Mouse (Mus musculus) monocyte, adult 5-6 weeks (primary cell): ENCODE measurements around the gene Fbln1. TPM values are rescaled to one million over a fixed set of nuclear protein-coding genes. Genes with fewer than 3 reads are reported as not detected.

Source experiments
- ATAC-seq: fragments of 153-309, 156-312 bp; replicated peaks from 2 replicates; pipeline ENCODE4 v1.8.0; 2017; ENCODE audit warnings: mild to moderate bottlenecking; ENCODE audit not compliant: low TSS enrichment, insufficient number of reproducible peaks, severe bottlenecking, poor library complexity, low FRiP score
- total RNA-seq: library from RNA; stranded (forward); fragments of 200-1000, 200-491, 200-594 nt; gene quantifications from 3 replicates; pipeline ENCODE4 v1.2.3, GENCODE M21; 2017

Fbln1 gene
- total RNA-seq, 1 experiment from 2014 or later: not detected

DNA sequence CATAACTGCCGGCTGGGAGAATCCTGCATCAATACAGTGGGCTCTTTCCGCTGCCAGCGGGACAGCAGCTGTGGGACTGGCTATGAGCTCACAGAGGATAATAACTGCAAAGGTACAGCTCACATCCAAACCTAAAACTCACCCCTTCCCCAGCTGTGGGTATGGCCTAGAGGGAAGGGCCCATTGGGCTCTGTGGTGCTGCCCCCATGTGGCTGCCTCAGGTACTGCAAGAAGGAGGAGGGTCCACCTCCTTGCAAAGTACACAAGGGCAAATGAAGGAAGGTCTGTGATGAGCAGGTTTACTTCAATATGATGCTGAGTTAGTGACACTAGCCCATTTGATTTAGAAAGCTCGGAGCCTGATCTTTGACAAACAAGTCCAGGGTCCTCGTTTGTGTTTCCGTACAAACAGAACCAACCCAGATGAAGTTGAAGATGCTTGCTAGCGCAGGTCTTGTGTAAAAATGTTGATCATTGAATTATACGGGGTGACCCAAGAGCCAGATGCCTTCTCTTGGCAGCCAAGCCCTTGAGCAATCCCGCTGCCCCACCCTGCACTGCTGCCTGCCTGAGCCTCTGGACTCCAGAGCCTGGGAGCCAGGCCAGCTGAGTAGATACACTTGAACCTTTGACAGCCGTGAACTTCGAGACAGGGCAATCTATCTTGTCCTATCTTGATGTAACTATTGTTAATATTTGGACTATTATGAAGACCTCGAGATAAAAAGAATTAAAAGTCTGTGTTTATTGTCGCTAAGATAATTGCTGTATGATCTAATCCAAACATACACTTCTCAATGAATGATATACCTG lies 25.9 kb downstream of the Fbln1 start:
- ATAC-seq: 0 out of 2 replicates have a peak, but pooled peaks have one; percentile 35

- ATAC-seq: no peak
Observed at GRCm38 (mm10) chr15:85232256-85232535, 26.4 kb downstream of the Fbln1 start.

GRCm38 (mm10) chr15:85232543-85233250 lies 26.9 kb downstream of the Fbln1 start:
- ATAC-seq: no peak

GRCm38 (mm10) chr15:85233251-85233611 lies 27.5 kb downstream of the Fbln1 start:
- ATAC-seq: no peak

- ATAC-seq: no peak
Observed at GRCm38 (mm10) chr15:85233690-85234089, 27.9 kb downstream of the Fbln1 start.

GRCm38 (mm10) chr15:85238821-85239745 lies 33.3 kb downstream of the Fbln1 start:
- no peak for ATAC-seq

DNA sequence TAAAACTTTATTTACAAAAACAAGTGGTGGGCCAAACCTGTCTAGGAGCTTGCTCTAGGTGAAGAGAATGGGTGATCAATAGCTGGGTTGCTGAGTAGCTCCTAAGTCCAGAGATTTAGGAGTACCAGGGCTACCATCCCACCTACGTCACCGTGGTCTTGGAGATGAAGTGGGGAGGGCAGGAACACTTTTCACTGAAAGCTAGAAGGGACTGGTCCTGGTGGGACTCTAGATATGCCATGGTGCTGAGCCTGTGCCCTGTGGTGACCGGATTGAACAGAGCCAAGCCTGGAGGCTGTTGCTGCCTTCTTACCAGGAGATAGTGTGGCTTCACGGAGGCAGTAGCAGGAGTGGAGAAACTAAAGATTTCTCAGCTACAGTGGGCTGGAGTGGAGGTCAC lies 34.3 kb downstream of the Fbln1 start:
- ATAC-seq: no peak

DNA sequence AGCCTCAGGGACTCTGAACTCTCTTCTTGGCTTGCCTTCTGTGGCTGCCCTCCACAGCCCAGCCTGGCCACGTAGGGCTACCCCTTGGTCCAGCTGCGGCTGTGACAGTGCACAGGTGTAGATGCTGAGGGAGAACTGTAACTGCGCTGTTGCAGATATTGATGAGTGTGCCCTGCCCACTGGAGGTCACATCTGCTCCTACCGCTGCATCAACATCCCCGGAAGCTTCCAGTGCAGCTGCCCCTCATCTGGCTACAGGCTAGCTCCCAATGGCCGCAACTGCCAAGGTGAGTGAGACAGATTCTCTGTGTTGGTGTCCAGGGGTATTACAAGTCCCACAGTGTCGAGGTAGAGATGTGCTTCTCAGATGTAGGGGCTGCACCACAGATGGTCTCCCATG lies 36.1 kb downstream of the Fbln1 start:
- no peak for ATAC-seq

DNA sequence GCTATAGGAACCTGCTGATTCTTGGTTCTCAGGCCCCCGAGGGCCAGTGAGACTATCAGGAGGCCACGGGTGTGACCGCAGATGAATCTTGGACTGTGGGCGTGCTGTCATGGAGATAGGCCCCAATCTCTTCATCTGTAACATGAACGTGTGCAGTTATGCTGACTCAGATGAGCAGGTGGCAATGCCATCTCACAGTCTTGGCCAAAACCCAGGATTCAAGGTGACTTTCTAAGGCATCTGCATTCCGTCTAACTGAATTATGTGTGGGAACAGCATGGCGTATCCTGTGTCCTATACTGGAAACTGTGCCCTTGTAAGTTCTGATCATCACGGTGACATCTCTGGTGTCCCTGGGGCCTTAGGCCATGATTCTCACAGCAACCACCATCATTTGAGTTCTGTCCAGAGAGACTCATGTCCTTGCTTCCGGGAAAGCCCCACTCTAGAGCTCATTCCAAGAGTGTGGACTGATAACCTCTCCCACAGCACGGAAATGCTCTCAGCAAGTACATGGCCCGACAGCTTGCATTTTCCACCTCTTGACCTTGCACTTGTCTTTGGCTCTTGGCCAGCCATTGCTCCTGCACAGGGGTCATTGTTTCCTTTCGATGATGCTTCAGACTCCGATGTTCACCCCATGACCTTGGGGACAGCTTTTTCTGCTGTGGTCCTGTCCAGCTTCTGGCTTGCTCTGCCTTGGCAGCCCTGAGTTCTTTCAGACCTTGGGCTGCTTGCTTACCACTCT lies 38.8 kb downstream of the Fbln1 start:
- no peak for ATAC-seq

- ATAC-seq: no peak
Observed at GRCm38 (mm10) chr15:85245241-85246010, 39.7 kb downstream of the Fbln1 start.

DNA sequence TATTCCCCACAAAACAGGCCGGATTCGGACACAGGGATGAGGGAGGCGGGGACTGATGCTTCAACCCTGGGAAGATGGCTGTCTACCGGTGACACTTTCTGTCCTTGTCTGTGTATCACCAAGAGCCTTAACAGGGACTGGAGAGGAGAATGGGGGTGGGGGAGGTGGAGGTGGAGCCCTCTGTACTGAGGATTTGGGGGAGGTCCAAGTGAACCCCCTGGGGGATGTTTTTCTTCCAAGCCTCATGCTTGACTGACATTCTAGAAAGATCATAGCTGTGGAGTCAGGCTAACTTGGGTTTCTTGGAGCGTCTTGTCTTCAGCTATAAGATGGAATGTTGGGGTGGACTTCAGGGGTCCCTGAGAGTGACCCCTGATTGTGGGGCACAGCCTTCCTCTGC lies 40.3 kb downstream of the Fbln1 start:
- ATAC-seq: no peak

DNA sequence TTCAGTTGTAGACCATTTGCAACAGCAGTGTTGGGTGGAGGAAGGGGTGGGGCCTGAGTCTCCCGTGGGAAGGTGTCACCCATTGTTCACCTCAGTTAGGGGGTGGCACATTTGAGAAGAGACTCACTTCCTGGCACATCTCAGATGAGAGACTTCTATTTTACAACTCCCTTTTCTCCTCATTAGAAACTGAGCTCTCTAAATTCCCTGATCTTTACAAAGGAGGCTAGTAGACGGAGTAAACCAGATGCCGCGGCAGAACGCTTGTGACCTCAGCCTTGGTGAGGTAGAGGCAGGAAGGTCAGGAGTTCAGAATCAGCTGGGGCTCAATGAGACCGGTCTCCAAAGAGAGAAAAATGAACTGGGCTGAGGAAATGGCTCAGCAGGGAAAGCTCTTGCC lies 41.2 kb downstream of the Fbln1 start:
- ATAC-seq: no peak

- ATAC-seq: no peak
Observed at GRCm38 (mm10) chr15:85248311-85248710, 42.6 kb downstream of the Fbln1 start.

- ATAC-seq: no peak
Observed at GRCm38 (mm10) chr15:85249252-85249651, 43.5 kb downstream of the Fbln1 start.

- no peak for ATAC-seq
Observed at GRCm38 (mm10) chr15:85250436-85250835, 44.7 kb downstream of the Fbln1 start.

DNA sequence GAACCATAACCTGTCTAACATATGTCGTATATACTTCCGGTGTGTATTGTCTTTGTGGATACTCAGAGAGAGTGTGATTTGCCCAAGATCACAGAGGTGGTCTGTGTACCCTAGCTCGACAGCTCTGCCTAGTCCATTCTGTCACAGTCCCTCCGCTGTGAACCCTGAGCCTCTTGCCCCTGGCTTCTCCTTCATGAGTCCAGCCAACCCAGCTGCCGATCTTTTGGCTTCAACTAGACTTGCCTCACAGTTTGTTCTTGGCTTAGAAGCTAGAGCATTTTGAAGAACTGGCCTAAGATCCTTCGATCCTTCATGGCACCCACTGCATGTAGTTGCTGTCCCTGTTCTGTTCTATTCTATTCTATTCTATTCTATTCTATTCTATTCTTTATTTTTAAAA lies 46.7 kb downstream of the Fbln1 start:
- ATAC-seq: no peak

GRCm38 (mm10) chr15:85257775-85258429 lies 52.2 kb downstream of the Fbln1 start:
- no peak for ATAC-seq

GRCm38 (mm10) chr15:85262805-85263204 lies 57.1 kb downstream of the Fbln1 start:
- no peak for ATAC-seq
